Mouse (Mus musculus): ENCODE measurements around the gene Prelid3b.

The Prelid3b gene

DNA sequence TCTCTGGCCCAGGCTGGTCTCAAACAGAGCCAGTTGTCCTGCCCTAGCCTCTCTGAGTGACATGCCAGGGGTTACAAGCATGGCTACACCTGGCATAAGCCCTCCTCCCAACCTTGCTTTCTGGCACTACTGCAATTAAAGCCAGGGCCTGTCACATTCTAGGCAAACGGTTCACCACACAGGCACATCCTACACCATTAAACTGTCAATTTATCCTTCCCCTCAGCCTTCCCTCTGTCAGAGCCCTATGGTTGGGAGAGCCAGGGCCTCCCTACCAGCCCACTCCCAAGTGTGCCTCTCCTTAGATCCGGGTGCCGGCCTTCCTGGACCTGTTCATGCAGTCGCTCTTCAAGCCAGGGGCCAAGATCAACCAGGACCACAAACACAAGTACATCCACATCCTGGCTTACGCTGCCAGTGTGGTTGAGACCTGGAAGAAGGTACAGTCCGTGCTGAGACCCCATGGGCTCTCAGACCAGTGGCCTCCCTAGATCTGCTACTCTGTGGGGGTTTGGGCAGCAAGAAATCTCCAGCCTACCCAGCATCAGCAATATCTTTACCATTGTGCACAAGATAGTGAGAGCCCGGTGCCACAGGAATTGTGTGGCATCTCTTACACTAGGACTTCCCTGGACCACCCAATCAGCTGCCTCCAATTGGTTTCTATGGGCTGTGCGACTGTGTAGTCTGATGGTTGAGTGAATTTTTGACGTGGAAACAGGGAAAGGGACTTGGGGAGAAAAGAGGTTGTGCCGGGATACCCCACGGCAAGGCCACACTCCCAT, 48.4 kb downstream of the Prelid3b start:
- DNase-seq, result no peak

DNA sequence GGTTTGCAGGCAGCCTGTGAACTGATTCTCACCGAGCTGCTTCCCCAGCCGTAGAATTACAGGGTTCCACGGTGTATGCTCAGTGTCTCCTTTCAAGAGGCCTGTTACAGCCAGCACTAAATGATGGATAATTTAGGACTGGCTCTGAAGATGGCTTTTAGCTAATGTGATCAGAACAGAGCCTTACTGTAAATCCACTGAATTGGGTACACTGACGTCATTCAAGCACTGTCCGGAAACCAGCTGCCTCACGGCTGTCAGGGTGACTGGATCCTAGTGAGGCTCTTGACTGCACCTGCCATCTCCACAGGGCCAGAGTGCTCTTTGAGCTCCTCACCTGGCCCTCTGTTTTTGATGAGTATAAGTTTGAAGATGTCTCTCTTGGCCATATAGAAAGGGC, 51.8 kb downstream of the Prelid3b start:
- DNase-seq, result no peak

DNA sequence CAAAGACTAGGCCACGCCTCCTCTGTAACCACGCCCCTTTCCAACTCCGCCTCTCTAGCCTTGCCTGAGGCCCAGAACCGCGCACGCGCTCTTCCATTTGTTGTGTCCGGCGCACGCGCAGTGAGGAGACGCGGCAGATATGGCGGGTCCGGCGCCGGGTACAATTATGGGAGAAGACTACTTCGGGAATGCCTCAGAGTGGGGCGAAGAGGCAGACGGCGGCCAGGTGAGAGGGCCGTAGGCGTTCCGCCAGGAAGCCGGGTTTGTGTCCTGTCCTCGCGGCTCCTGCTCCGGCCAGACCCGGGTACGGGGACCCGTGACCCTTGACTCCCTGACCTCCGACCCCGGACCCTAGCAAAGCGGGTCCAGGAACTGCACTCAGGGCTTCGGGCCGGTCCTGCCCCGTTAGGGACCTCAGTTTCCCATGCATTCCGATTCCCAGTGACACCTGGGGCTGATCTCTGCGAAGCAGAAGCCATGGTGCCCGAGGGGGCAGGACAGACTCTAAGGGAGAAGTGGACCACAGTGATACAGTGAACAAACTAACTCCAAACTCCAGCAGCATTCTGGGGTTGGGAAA, 57.1 kb downstream of the Prelid3b start, which contains the start of gene Nelfcd:
Nelfcd (plus strand) TSS at position 74 of the 580 bp plus-strand sequence.
- DNase-seq, result peak; percentile 97

All from kidney, adult 9 months (tissue).